ENCODE assay signal across 31 mouse cellular contexts in the genomic region with DNA sequence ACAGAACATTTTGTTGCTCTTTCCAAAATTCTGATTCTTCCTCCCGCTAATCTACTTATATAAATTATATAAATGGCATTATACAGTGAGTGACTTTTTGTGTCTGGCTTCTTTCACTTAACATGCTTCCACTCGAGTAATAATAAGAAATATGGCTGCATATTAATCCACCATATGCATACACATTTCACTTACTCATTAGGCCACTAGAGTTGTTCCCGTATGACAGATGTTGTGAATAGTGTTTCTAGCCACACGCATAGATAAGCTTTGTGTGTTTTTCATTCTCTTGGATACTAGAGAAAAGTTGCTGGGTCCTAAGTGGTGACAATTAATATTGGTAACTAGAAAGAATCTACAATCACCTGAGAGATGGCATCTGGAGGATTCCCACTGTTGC.
"Had no signal": no experiment of that assay in that cellular context is flagged by ENCODE, and none has a peak within 500 bp of the region (broad histone marks: within the 10 kb centered on the region; RNA-seq: fewer than 3 reads in every experiment).

No protein-coding gene starts in this region.

- H3K4me3 ChIP-seq: left cerebral cortex, adult 2 months; limb, embryonic 10.5 days; limb, embryonic 12.5 days; limb, embryonic 13.5 days; limb, embryonic 15.5 days; liver, embryonic 12.5 days; liver, embryonic 13.5 days; liver, embryonic 15.5 days; lung, embryonic 15.5 days; megakaryocyte, embryonic 14.5 days; midbrain, embryonic 10.5 days; midbrain, embryonic 12.5 days; midbrain, embryonic 15.5 days; myocyte; neural tube, embryonic 12.5 days had no signal

- H3K9me3 ChIP-seq: limb, embryonic 10.5 days; limb, embryonic 12.5 days; limb, embryonic 13.5 days; limb, embryonic 15.5 days; liver, embryonic 12.5 days; liver, embryonic 13.5 days; liver, embryonic 15.5 days; lung, embryonic 15.5 days; midbrain, embryonic 12.5 days; midbrain, embryonic 15.5 days; neural tube, embryonic 12.5 days had no signal

- DNase-seq: left cerebral cortex, postnatal 4 days; liver; liver, embryonic 13.5 days; liver, postnatal 0 days; lung, adult 18-20 months; lung, adult 2 months; lung, embryonic 14.5 days; lung, postnatal 10 days; lung, postnatal 14 days; lung, postnatal 36 days; lung, postnatal 4 days; midbrain, embryonic 14.5 days had no signal

- H3K4me2 ChIP-seq: limb, embryonic 12.5 days; limb, embryonic 13.5 days; limb, embryonic 15.5 days; liver, embryonic 11.5 days; liver, embryonic 12.5 days; liver, embryonic 13.5 days; liver, embryonic 15.5 days; lung, embryonic 14.5 days; lung, embryonic 15.5 days; midbrain, embryonic 12.5 days; midbrain, embryonic 15.5 days; neural tube, embryonic 12.5 days had no signal

- H3K27ac ChIP-seq: left cerebral cortex, adult 2 months; limb, embryonic 10.5 days; limb, embryonic 12.5 days; limb, embryonic 13.5 days; limb, embryonic 15.5 days; liver, embryonic 12.5 days; liver, embryonic 13.5 days; liver, embryonic 14.5 days; liver, embryonic 15.5 days; lung, embryonic 15.5 days; macrophage; midbrain, embryonic 10.5 days; midbrain, embryonic 12.5 days; midbrain, embryonic 15.5 days; neural tube, embryonic 12.5 days had no signal

- H3K27me3 ChIP-seq: limb, embryonic 12.5 days; limb, embryonic 13.5 days; limb, embryonic 15.5 days; liver, embryonic 12.5 days; liver, embryonic 13.5 days; liver, embryonic 15.5 days; lung, embryonic 15.5 days; megakaryocyte, embryonic 14.5 days; midbrain, embryonic 12.5 days; midbrain, embryonic 15.5 days; neural tube, embryonic 12.5 days had no signal

- ATAC-seq: liver, embryonic 12.5 days; liver, postnatal 0 days; lung, postnatal 0 days; midbrain, embryonic 15.5 days; midbrain, embryonic 16.5 days had no signal

- H3K9ac ChIP-seq: limb, embryonic 12.5 days; limb, embryonic 13.5 days; limb, embryonic 15.5 days; liver, embryonic 12.5 days; liver, embryonic 13.5 days; liver, embryonic 14.5 days; liver, embryonic 15.5 days; liver, postnatal 0 days; lung, embryonic 14.5 days; lung, embryonic 15.5 days; midbrain, embryonic 12.5 days; midbrain, embryonic 15.5 days; neural tube, embryonic 12.5 days had no signal

- H3K4me1 ChIP-seq: limb, embryonic 10.5 days; limb, embryonic 12.5 days; limb, embryonic 13.5 days; limb, embryonic 15.5 days; lung, embryonic 15.5 days; midbrain, embryonic 10.5 days; midbrain, embryonic 12.5 days; midbrain, embryonic 15.5 days; neural tube, embryonic 12.5 days had no signal
